Mouse (Mus musculus) gastrocnemius, postnatal 4 days (tissue): ENCODE results near the gene Taar9. TPM values are rescaled to one million over a fixed set of nuclear protein-coding genes. Genes with fewer than 3 reads are reported as not detected.
"Not testable (repeated sequence)": the region's sequence is repeated elsewhere in the genome, so short reads cannot be mapped to it uniquely, and the experiment has no call there.

ENCODE experiments used
- DNase-seq, 2 experiments: peaks; one replicate each; pipeline ENCODE4 v3.0.0; 2021 to 2022; ENCODE audit warnings: low spot score in 2 of 2, mixed read lengths in 2 of 2
- total RNA-seq, 2 experiments: library from RNA; stranded (reverse); gene quantifications; 2 replicates each; pipeline ENCODE4 v1.2.3; 2021

Gene Taar9
- total RNA-seq, 2 experiments from 2014 or later, result not detected

GRCm38 (mm10) chr10:24080166-24080565, 29.2 kb downstream of the Taar9 start:
- DNase-seq, result peak in 1 of 2 experiments; percentile 8

GRCm38 (mm10) chr10:24076200-24076599, 33.1 kb downstream of the Taar9 start, which contains the start of gene Taar8a:
Gene Taar8a (plus strand): TSS chr10:24076500.
- DNase-seq, result not testable (repeated sequence)

- DNase-seq, result not testable (repeated sequence)
These were observed 34.6 kb downstream of the Taar9 start for GRCm38 (mm10) chr10:24074751-24075150.

GRCm38 (mm10) chr10:24058986-24059385, 50.3 kb downstream of the Taar9 start:
- no peak for DNase-seq

Other genes starting within 250 kb of the Taar9 start
- gene Vnn1, start 214.8 kb downstream of the Taar9 start, total RNA-seq, result under 1 TPM; 0.15 to 0.41 TPM
- gene Taar1, start 189.2 kb downstream of the Taar9 start, total RNA-seq, result not detected
- not detected for gene Taar2, start 171.0 kb downstream of the Taar9 start, total RNA-seq
- gene Taar3, start 160.0 kb downstream of the Taar9 start, total RNA-seq, result not detected
- gene Taar4, start 149.0 kb downstream of the Taar9 start, total RNA-seq, result not detected
- not detected for gene Taar5, start 138.8 kb downstream of the Taar9 start, total RNA-seq
- gene Taar6, start 123.9 kb downstream of the Taar9 start, total RNA-seq, result not detected
- not detected for gene Taar7a, start 116.1 kb downstream of the Taar9 start, total RNA-seq
- not detected for gene Taar7b, start 109.6 kb downstream of the Taar9 start, total RNA-seq
- gene Taar7d, start 82.3 kb downstream of the Taar9 start, total RNA-seq, result not detected
- not detected for gene Taar7e, start 71.9 kb downstream of the Taar9 start, total RNA-seq
- gene Taar7f, start 60.0 kb downstream of the Taar9 start, total RNA-seq, result not detected
- gene Taar8a, start 33.0 kb downstream of the Taar9 start, total RNA-seq, result not detected
- not detected for gene Taar8b, start 17.2 kb downstream of the Taar9 start, total RNA-seq
- gene Taar8c, start 7.6 kb downstream of the Taar9 start, total RNA-seq, result not detected
- gene Stx7, start 39.8 kb upstream of the Taar9 start, total RNA-seq, result 10 to 100 TPM; 37.3 to 41.6 TPM
- gene Moxd1, start 114.0 kb upstream of the Taar9 start, total RNA-seq, result 1 to 10 TPM; 5.8 TPM